Mouse (Mus musculus): ENCODE measurements around the gene Adcy6. TPM values are rescaled to one million over a fixed set of nuclear protein-coding genes. Genes with fewer than 3 reads are reported as not detected.

Gene Adcy6
- total and polyA plus RNA-seq, 3 experiments: 76.0 to 77.3 TPM; not detected in 1

GRCm38 (mm10) chr15:98582996-98583395 lies 26.9 kb downstream of the Adcy6 start:
- Histone ChIP-seq H3K4me1 (ENCODE audit: control insufficient read depth in 1 of 2, insufficient read depth in 2 of 2, low read length in 2 of 2) (peaks cover 14 to 24% of the 10 kb centered on the region in 2 experiments), H3K9me3 (replicated peaks; ENCODE audit: insufficient read depth, low read length) (no peaks in the 10 kb centered on the region), H3K27ac (ENCODE audit: control insufficient read depth, low read depth, low read length) (no peak overlapping the region), H3K79me2 (ENCODE audit: control insufficient read depth, insufficient read depth, low read length, poor library complexity) (no peaks in the 10 kb centered on the region), H3K4me3 (ENCODE audit: control insufficient read depth in 1 of 2, insufficient read depth in 1 of 2, low read depth in 2 of 2, low read length in 2 of 2) (no peak overlapping the region), H3K9ac (ENCODE audit: control insufficient read depth, low read depth, low read length, poor library complexity, severe bottlenecking) (no peak overlapping the region), H3K36me3 (ENCODE audit: control insufficient read depth in 1 of 2, insufficient read depth in 2 of 2, low read length in 2 of 2) (peaks cover 0 to 18% of the 10 kb centered on the region in 2 experiments; a peak in 2 of 4 replicates), H3K27me3 (ENCODE audit: control insufficient read depth in 1 of 2, insufficient read depth in 2 of 2, low read length in 2 of 2) (no peaks in the 10 kb centered on the region)
- TF ChIP-seq UBTF (IDR thresholded peaks at IDR 0.05; ENCODE audit: borderline replicate concordance, insufficient read depth, low read depth, low read length) (no peak), TCF12 (IDR thresholded peaks at IDR 0.05; ENCODE audit: low read depth, low read length) (no peak), MAZ (IDR thresholded peaks at IDR 0.05; ENCODE audit: low read depth, low read length) (no peak), JUND (IDR thresholded peaks at IDR 0.05; ENCODE audit: low read depth, low read length) (no peak), ETS1 (IDR thresholded peaks at IDR 0.05; ENCODE audit: low read depth, low read length) (no peak), MAFK (IDR thresholded peaks at IDR 0.05; ENCODE audit: borderline replicate concordance, low read depth, low read length) (no peak), MEF2A (IDR thresholded peaks at IDR 0.05; ENCODE audit: extremely low read depth, insufficient replicate concordance, low read depth, low read length, poor library complexity, severe bottlenecking) (no peak)
- DNase-seq (ENCODE audit: low read depth, low spot score): no peak

- no peaks in the 10 kb centered on the region for H3K27me3 ChIP-seq (ENCODE audit: control insufficient read depth in 1 of 2, insufficient read depth in 2 of 2, low read length in 2 of 2)
- no peak overlapping the region for H3K27ac ChIP-seq (ENCODE audit: control insufficient read depth, low read depth, low read length)
- no peaks in the 10 kb centered on the region for H3K9me3 ChIP-seq (replicated peaks; ENCODE audit: insufficient read depth, low read length)
- peaks cover 10 to 18% of the 10 kb centered on the region in 2 experiments for H3K4me1 ChIP-seq (ENCODE audit: control insufficient read depth in 1 of 2, insufficient read depth in 2 of 2, low read length in 2 of 2)
- H3K4me3 ChIP-seq (ENCODE audit: control insufficient read depth in 1 of 2, insufficient read depth in 1 of 2, low read depth in 2 of 2, low read length in 2 of 2): no peak overlapping the region
- no peaks in the 10 kb centered on the region for H3K79me2 ChIP-seq (ENCODE audit: control insufficient read depth, insufficient read depth, low read length, poor library complexity)
- H3K36me3 ChIP-seq (ENCODE audit: control insufficient read depth in 1 of 2, insufficient read depth in 2 of 2, low read length in 2 of 2): peaks cover 0 to 12% of the 10 kb centered on the region in 2 experiments; a peak in 2 of 4 replicates
- TF ChIP-seq USF2 (IDR thresholded peaks at IDR 0.05; ENCODE audit: borderline replicate concordance in 1 of 2, insufficient read depth in 1 of 2, low read depth in 1 of 2, low read length in 2 of 2): no peak
- no peak for TF ChIP-seq USF1 (IDR thresholded peaks at IDR 0.05; ENCODE audit: low read depth, low read length)
- TF ChIP-seq POLR2AphosphoS5 (IDR thresholded peaks at IDR 0.05; ENCODE audit: borderline replicate concordance, low read depth, low read length): no peak
- TF ChIP-seq GABPA (IDR thresholded peaks at IDR 0.05; ENCODE audit: low read depth, low read length): no peak
- no peak for TF ChIP-seq BHLHE40 (IDR thresholded peaks at IDR 0.05; ENCODE audit: borderline replicate concordance, low read depth, low read length)
- no peak for TF ChIP-seq TBP (IDR thresholded peaks at IDR 0.05; ENCODE audit: low read depth, low read length)
- no peak for TF ChIP-seq SMC3 (IDR thresholded peaks at IDR 0.05; ENCODE audit: low read depth, low read length)
- TF ChIP-seq MEF2A (IDR thresholded peaks at IDR 0.05; ENCODE audit: extremely low read depth, insufficient replicate concordance, low read depth, low read length, poor library complexity, severe bottlenecking): no peak
- no peak for TF ChIP-seq CHD1 (IDR thresholded peaks at IDR 0.05; ENCODE audit: low read depth, low read length)
- no peak for TF ChIP-seq MYB (IDR thresholded peaks at IDR 0.05; ENCODE audit: low read depth, low read length)
- no peak for TF ChIP-seq CHD2 (IDR thresholded peaks at IDR 0.05; ENCODE audit: low read length)
- TF ChIP-seq SIN3A (IDR thresholded peaks at IDR 0.05; ENCODE audit: low read length): no peak
- no peak for TF ChIP-seq JUND (IDR thresholded peaks at IDR 0.05; ENCODE audit: low read depth, low read length)
- no peak for TF ChIP-seq MXI1 (IDR thresholded peaks at IDR 0.05; ENCODE audit: low read depth, low read length)
- DNase-seq (ENCODE audit: low read depth, low spot score): no peak
- no peak overlapping the region for H3K9ac ChIP-seq (ENCODE audit: control insufficient read depth, low read depth, low read length, poor library complexity, severe bottlenecking)
These were observed 27.5 kb downstream of the Adcy6 start for GRCm38 (mm10) chr15:98582410-98582809.
